Mouse (Mus musculus) lung, embryonic 14.5 days (tissue): ENCODE data around the gene Zfand3. TPM values are rescaled to one million over a fixed set of nuclear protein-coding genes. Genes with fewer than 3 reads are reported as not detected.

Experiments
- ATAC-seq: fragments of 200-750 bp; cut with Nextera tagmentation; 2 replicates; pipeline ENCODE4 v1.8.0; 2017; ENCODE audit warnings: mild to moderate bottlenecking, moderate TSS enrichment, moderate library complexity; ENCODE audit not compliant: insufficient read depth
- DNase-seq: peaks from one replicate; pipeline ENCODE4 v3.0.0-alpha.2; 2015
- H3K27ac ChIP-seq: fragments of 300-500 bp; sonication (generic); 2 replicates; pipeline ENCODE4 v1.5.1; 2014; ENCODE audit warnings: low read depth, mild to moderate bottlenecking, moderate library complexity
- H3K27me3 ChIP-seq: fragments of 300-500 bp; sonication (generic); 2 replicates; pipeline ENCODE4 v1.6.1; 2014; ENCODE audit warnings: low read length, control low read depth; ENCODE audit not compliant: insufficient read depth
- H3K36me3 ChIP-seq: fragments of 300-500 bp; sonication (generic); 2 replicates; pipeline ENCODE4 v1.6.1; 2014; ENCODE audit warnings: control low read depth; ENCODE audit not compliant: insufficient read depth
- H3K4me1 ChIP-seq: fragments of 300-500 bp; sonication (generic); 2 replicates; pipeline ENCODE4 v1.6.1; 2014; ENCODE audit warnings: antibody characterized with exemption, control low read depth; ENCODE audit not compliant: insufficient read depth
- H3K4me2 ChIP-seq: fragments of 300-500 bp; sonication (generic); 2 replicates; pipeline ENCODE4 v1.6.1; 2014; ENCODE audit warnings: mild to moderate bottlenecking
- H3K4me3 ChIP-seq: fragments of 300-500 bp; sonication (generic); 2 replicates; pipeline ENCODE4 v1.5.1; 2014; ENCODE audit warnings: low read depth, low read length
- H3K9ac ChIP-seq: fragments of 300-500 bp; sonication (generic); 2 replicates; pipeline ENCODE4 v1.6.1; 2014
- H3K9me3 ChIP-seq: fragments of 300-500 bp; sonication (generic); 2 replicates; pipeline ENCODE4 v1.6.1; 2016; ENCODE audit warnings: low read depth, low read length, control low read depth
- CTCF ChIP-seq: IDR thresholded peaks from 2 replicates; pipeline ENCODE4 v1.5.1; 2016; ENCODE audit warnings: antibody characterized with exemption, low read depth
- WGBS: fragments of 180-500 bp; shearing (Covaris S2); extraction: QIAGEN DNeasy Blood & Tissue Kit; methylation state at CpG from one replicate; pipeline ENCODE4 v1.1.7; 2014; 5-methylcytosine and 5-hydroxymethylcytosine counted together
- polyA plus RNA-seq: library from polyadenylated mRNA; unstranded; fragments of >200 nt; fragmentation: Nextera tagmentation; extraction: Ambion mirVana; gene quantifications from 2 replicates; pipeline ENCODE4 v1.2.1, GENCODE M21; 2014

Zfand3 gene
- polyA plus RNA-seq, 1 experiment from 2014 or later: 47.5 TPM

GRCm38 (mm10) chr17:29988141-29988540 is 16.4 kb upstream of the Zfand3 start:
- no peak overlapping the region for H3K27ac ChIP-seq
- WGBS: 6% methylated on average over 5 of the region's 5 CpGs
- TF ChIP-seq CTCF: no peak
- no peak overlapping the region for H3K9ac ChIP-seq
- H3K36me3 ChIP-seq: no peaks in the 10 kb centered on the region
- no peak overlapping the region for H3K4me3 ChIP-seq
- no peak for DNase-seq
- no peaks in the 10 kb centered on the region for H3K4me1 ChIP-seq
- no peak for ATAC-seq
- no peaks in the 10 kb centered on the region for H3K27me3 ChIP-seq
- no peaks in the 10 kb centered on the region for H3K9me3 ChIP-seq
- H3K4me2 ChIP-seq: no peak overlapping the region

DNA sequence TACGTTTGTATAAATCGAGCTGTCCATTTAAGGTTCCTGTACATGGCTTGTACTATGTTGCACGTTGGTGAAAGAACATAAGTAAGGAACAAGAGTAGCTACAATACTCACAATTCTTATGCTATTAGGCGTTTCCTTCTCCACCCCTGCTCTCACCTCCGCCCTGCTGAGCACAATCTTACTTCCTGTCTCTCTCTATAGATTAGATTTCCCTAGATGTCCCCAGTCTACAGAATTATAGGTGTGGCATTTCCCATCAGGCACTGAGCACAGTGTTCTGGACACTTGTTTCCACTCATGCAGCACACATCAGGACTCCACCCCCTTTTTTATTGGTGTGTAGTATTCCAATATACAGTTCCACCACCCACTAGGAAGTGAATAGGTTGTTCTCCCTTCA is 14.9 kb upstream of the Zfand3 start:
- DNase-seq (no peak), ATAC-seq (no peak)
- Histone ChIP-seq H3K27ac (no peak overlapping the region), H3K27me3 (no peaks in the 10 kb centered on the region), H3K9ac (no peak overlapping the region), H3K9me3 (no peaks in the 10 kb centered on the region), H3K4me2 (no peak overlapping the region), H3K4me1 (no peaks in the 10 kb centered on the region), H3K4me3 (no peak overlapping the region), H3K36me3 (no peaks in the 10 kb centered on the region)
- no peak for TF ChIP-seq CTCF
- 92% methylated on average over 5 of the region's 5 CpGs for WGBS

DNA sequence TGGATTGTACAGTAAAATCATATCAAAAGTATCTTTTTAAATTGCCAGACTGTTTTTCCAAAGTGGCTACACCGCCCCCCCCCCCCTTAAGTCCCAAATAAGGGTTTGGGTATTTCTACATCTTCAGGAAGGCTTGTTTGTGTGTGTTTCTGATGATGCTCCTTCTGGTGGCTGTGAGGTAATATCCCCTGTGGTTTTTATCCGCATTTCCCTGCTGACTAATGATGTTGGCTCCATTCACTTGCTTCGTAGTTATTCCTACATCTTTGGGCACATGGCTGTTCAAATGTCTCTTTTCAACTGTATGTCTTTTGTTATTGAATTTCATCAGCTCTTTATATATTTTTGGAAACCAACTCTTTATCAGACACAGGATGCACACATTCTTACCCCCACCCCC is 14.4 kb upstream of the Zfand3 start:
- no peak overlapping the region for H3K4me3 ChIP-seq
- H3K27me3 ChIP-seq: no peaks in the 10 kb centered on the region
- WGBS: 93% methylated on average over 3 of the region's 3 CpGs
- no peak overlapping the region for H3K27ac ChIP-seq
- no peaks in the 10 kb centered on the region for H3K4me1 ChIP-seq
- no peaks in the 10 kb centered on the region for H3K36me3 ChIP-seq
- H3K9me3 ChIP-seq: no peaks in the 10 kb centered on the region
- H3K4me2 ChIP-seq: no peak overlapping the region
- ATAC-seq: no peak
- no peak for DNase-seq
- no peak for TF ChIP-seq CTCF
- no peak overlapping the region for H3K9ac ChIP-seq

DNA sequence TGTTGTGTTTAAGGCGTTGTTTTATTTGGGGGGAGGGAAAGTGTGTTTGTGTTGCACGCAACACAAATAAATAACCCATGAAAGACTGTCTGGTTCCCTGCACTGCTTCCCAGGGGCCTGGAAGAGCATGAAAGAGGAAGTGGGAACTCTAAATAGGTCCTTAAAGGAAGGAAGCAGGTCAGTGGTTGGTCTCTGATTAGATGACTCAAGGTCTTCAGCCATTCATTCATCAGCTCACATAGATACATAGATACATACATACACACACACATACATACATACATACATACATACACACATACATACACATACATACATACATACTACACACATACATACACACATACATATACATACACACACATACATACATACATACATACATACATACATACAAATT is 13.7 kb upstream of the Zfand3 start:
- H3K4me2 ChIP-seq: no peak overlapping the region
- H3K4me3 ChIP-seq: no peak overlapping the region
- no peaks in the 10 kb centered on the region for H3K36me3 ChIP-seq
- WGBS: 76% methylated on average over 2 of the region's 2 CpGs
- ATAC-seq (no peak), DNase-seq (no peak)
- H3K9me3 ChIP-seq: no peaks in the 10 kb centered on the region
- no peak for TF ChIP-seq CTCF
- H3K9ac ChIP-seq: no peak overlapping the region
- no peaks in the 10 kb centered on the region for H3K4me1 ChIP-seq
- no peak overlapping the region for H3K27ac ChIP-seq
- H3K27me3 ChIP-seq: no peaks in the 10 kb centered on the region

- H3K27me3 ChIP-seq: no peaks in the 10 kb centered on the region
- no peaks in the 10 kb centered on the region for H3K9me3 ChIP-seq
- H3K4me3 ChIP-seq: no peak overlapping the region
- no peaks in the 10 kb centered on the region for H3K36me3 ChIP-seq
- no peak for ATAC-seq
- no peak for DNase-seq
- H3K4me1 ChIP-seq: no peaks in the 10 kb centered on the region
- no peak overlapping the region for H3K4me2 ChIP-seq
- H3K27ac ChIP-seq: no peak overlapping the region
- no peak overlapping the region for H3K9ac ChIP-seq
- 55% methylated on average over 8 of the region's 8 CpGs for WGBS
- TF ChIP-seq CTCF: no peak
Observed at GRCm38 (mm10) chr17:29993488-29993887, 11.0 kb upstream of the Zfand3 start.

DNA sequence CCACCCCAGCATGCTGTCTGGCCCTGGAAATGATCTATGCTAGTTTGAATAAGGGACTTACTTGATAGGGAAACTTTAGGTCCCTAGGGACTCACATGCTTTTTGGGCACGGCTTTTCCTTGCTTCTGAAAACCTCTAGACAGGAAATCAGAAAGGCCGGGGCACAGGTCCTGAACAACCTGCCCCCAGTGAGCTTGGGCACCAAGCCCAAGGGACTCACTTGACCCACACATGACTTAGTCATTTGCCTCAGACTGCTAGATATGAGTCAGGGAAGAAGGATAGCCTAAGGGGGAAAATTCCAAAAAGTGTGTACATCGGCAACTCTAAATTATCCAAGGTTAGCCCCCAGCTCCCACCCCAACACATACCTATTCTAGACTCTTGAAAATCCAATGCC is 10.5 kb upstream of the Zfand3 start:
- Histone ChIP-seq H3K27ac (no peak overlapping the region), H3K27me3 (no peaks in the 10 kb centered on the region), H3K9me3 (no peaks in the 10 kb centered on the region), H3K4me3 (no peak overlapping the region), H3K9ac (no peak overlapping the region), H3K36me3 (no peaks in the 10 kb centered on the region), H3K4me1 (no peaks in the 10 kb centered on the region), H3K4me2 (no peak overlapping the region)
- TF ChIP-seq CTCF: no peak
- no peak for DNase-seq
- ATAC-seq: no peak
- 76% methylated on average over 3 of the region's 3 CpGs for WGBS

- WGBS: 76% methylated on average over 4 of the region's 4 CpGs
- no peak overlapping the region for H3K27ac ChIP-seq
- no peak overlapping the region for H3K4me2 ChIP-seq
- H3K27me3 ChIP-seq: no peaks in the 10 kb centered on the region
- TF ChIP-seq CTCF: no peak
- H3K9ac ChIP-seq: no peak overlapping the region
- no peaks in the 10 kb centered on the region for H3K36me3 ChIP-seq
- H3K4me3 ChIP-seq: no peak overlapping the region
- H3K9me3 ChIP-seq: no peaks in the 10 kb centered on the region
- DNase-seq: no peak
- no peaks in the 10 kb centered on the region for H3K4me1 ChIP-seq
- no peak for ATAC-seq
Observed at GRCm38 (mm10) chr17:29994459-29994858, 10.1 kb upstream of the Zfand3 start.

DNA sequence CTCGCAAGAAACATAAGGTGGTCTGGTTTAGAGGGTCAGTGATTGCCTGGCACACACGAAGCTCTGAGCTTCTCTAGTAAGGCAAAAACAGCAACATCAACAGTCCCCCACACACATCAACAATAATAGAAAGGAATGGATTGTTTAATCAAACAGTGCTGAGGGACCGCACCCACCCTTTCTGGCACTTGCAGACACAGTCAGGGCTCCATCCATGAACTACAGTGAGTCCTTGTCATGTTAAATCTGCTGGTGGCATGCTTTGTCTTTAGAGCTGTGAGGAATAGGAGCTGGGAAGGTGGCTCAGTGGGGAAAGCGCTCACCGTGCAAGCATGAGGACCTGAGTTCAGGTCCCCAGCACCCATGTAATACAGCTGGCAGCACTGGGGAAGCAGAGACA is 8.5 kb upstream of the Zfand3 start:
- DNase-seq (no peak), ATAC-seq (no peak)
- H3K4me1 ChIP-seq: no peaks in the 10 kb centered on the region
- H3K9ac ChIP-seq: no peak overlapping the region
- no peaks in the 10 kb centered on the region for H3K36me3 ChIP-seq
- H3K27me3 ChIP-seq: no peaks in the 10 kb centered on the region
- no peak overlapping the region for H3K27ac ChIP-seq
- H3K4me3 ChIP-seq: no peak overlapping the region
- no peak overlapping the region for H3K4me2 ChIP-seq
- TF ChIP-seq CTCF: no peak
- 85% methylated on average over 5 of the region's 5 CpGs for WGBS
- no peaks in the 10 kb centered on the region for H3K9me3 ChIP-seq
